Mouse (Mus musculus): Measurements from ENCODE around the gene Nhlh2. TPM values are rescaled to one million over a fixed set of nuclear protein-coding genes. Genes with fewer than 3 reads are reported as not detected.

Nhlh2 gene
- total RNA-seq (2017): not detected in 2 replicates

- no peak for ATAC-seq (replicated peaks in 1 of 2; ENCODE audit: insufficient read depth in 1 of 2, low FRiP score in 2 of 2, low TSS enrichment in 1 of 2, low read depth in 1 of 2, poor library complexity in 2 of 2, severe bottlenecking in 2 of 2)
Measured at GRCm38 (mm10) chr3:102009926-102010381, at the start of gene Nhlh2. Gene Nhlh2 (plus strand): TSS chr3:102010076.

- ATAC-seq (replicated peaks in 1 of 2; ENCODE audit: insufficient read depth in 1 of 2, low FRiP score in 2 of 2, low TSS enrichment in 1 of 2, low read depth in 1 of 2, poor library complexity in 2 of 2, severe bottlenecking in 2 of 2): no peak
Measured at GRCm38 (mm10) chr3:101961146-101961835, 48.6 kb upstream of the Nhlh2 start.

GRCm38 (mm10) chr3:101963501-101963900, 46.4 kb upstream of the Nhlh2 start:
- ATAC-seq (replicated peaks in 1 of 2; ENCODE audit: insufficient read depth in 1 of 2, low FRiP score in 2 of 2, low TSS enrichment in 1 of 2, low read depth in 1 of 2, poor library complexity in 2 of 2, severe bottlenecking in 2 of 2): no peak

DNA sequence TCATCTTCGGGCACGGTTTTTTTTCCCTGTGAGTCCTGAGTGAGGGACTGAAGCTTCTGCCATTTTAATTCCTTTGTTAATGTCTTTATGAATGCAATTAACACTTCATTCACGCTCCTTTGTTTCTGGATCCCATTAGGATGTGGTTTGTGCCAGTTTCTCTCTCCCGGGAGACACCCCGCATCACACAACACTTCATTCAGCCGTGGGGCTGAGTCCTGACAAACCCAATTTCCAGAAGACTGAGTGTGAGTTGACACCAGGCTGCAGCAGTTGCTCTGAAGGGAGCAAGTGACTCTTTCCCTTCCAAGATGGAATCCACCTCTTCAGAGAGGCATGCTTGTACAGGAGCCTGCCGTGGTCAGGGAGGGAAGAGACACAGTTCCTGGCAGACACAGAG, 45.5 kb upstream of the Nhlh2 start:
- ATAC-seq (replicated peaks in 1 of 2; ENCODE audit: insufficient read depth in 1 of 2, low FRiP score in 2 of 2, low TSS enrichment in 1 of 2, low read depth in 1 of 2, poor library complexity in 2 of 2, severe bottlenecking in 2 of 2): no peak

DNA sequence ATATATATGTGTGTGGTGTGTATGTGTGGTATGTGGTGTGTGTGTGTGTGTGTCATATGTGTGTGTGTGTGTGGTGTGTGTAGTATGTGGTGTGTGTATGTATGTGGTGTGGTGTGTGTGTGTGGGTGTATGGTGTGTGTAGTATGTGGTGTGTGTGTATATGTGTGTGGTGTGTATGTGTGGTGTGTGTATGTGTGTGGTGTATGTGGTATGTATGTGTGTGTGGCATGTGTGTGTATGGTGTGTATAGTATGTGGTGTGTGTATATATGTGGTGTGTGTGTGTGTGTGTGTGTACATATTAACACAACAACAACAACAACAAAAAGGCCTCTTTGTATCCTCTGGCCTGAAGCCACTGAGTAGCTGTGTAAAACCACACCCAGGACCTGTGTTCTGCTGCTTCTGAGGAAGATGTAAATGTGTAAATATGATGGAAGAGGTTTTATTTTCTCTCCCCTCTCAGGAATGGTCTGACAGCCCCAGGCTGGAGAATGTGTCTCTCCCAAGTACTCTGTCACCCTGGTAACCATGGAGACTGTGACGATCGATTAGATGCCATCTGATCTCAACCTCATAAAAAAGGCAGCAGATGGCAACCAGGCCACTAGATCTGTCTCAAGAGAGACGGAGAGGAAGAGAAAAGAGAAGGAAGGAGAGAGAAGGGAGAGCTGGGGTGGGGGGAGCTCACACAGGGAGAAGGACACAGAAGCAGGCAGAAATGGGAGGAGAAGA, 42.9 kb upstream of the Nhlh2 start:
- no peak for ATAC-seq (replicated peaks in 1 of 2; ENCODE audit: insufficient read depth in 1 of 2, low FRiP score in 2 of 2, low TSS enrichment in 1 of 2, low read depth in 1 of 2, poor library complexity in 2 of 2, severe bottlenecking in 2 of 2)

DNA sequence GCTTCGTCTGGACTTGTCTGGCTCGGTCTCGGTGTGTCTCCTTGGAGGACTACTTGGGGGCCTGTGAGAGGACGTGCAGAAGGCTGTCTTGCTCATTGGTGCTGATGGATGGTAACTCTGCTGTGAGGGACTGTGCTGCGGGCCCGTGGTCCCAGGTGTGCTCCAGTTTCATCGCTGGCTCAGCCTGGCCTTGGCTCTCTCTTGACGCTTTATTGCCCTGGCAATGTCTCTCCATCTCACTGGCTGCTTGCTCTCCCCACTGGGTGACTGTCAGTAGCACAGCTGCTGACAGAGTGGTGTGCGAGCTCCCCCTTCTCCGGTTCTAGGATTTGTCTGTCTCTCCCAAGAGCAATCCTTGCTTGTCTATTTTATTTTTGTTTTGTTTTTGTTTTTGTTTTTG, 34.5 kb upstream of the Nhlh2 start:
- no peak for ATAC-seq (replicated peaks in 1 of 2; ENCODE audit: insufficient read depth in 1 of 2, low FRiP score in 2 of 2, low TSS enrichment in 1 of 2, low read depth in 1 of 2, poor library complexity in 2 of 2, severe bottlenecking in 2 of 2)

DNA sequence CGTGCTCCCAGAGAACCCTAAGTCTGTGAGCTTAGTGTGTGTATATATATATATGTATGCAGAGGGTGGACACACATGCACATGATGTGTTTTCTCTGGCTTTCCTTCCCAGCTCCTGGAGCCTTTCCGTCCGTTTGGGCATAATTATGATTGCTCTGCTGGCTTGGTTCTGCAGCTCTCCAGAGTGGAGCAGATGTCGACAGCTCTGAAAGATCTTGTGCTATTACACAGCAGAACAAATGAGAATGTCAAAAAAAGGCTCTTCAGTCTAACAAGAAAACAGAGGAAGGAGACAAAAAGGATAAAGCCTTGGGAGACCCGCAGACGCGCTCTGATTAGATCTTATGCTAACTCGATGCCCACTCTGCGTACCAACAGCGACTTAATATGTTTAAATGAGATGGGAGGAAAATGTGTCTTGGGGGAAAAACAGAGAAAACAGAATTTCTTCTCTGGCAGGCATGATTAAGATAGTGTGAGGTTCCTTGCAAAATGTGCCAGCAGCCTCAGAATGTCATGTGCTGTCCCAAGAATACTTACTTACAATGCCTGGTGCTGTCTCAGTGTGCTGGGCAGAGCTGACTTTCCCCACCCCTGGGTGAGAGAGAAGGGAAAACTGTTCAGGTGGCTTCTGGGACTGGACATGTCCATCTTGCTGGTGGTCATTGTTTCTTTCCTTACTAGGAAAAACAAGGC, 31.4 kb upstream of the Nhlh2 start:
- ATAC-seq (replicated peaks in 1 of 2; ENCODE audit: insufficient read depth in 1 of 2, low FRiP score in 2 of 2, low TSS enrichment in 1 of 2, low read depth in 1 of 2, poor library complexity in 2 of 2, severe bottlenecking in 2 of 2): no peak

DNA sequence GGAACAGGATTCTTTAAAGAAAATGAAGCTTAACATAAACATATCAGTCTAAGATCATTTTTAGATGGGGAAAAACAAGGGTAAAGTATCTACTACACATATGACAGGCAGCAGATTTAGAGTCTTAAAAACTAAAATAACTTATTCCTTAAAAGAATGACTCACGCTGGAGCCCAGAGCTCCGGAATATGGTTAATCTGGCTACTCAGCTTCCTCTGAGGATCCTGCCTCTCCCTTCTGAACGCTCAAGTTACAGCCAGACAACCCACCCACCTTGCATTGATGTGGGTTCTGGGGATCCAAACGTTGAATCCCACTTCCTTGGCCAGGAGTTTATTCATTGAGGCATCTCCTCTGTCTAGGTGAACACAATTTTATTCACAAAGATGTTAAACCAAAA, 26.0 kb upstream of the Nhlh2 start:
- ATAC-seq (replicated peaks in 1 of 2; ENCODE audit: insufficient read depth in 1 of 2, low FRiP score in 2 of 2, low TSS enrichment in 1 of 2, low read depth in 1 of 2, poor library complexity in 2 of 2, severe bottlenecking in 2 of 2): no peak

DNA sequence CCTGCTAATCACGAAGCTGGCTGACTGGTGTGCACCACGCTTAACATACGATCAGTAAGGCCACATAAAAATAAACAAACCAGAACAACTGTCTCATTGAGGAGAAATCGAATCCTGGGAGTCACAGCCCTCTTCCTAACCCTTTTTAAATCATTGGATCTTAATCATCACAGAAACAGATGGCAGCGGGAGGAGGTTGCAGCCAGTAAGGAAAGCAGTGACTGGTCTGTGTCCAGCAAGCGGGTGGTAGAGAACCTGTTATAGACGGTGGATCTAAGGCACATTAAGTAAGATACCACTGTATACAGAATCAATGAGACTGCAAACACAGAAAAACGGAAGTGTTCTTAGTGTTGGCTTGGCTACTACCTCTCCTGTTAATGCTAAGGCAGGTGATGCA, 24.2 kb upstream of the Nhlh2 start:
- ATAC-seq (replicated peaks in 1 of 2; ENCODE audit: insufficient read depth in 1 of 2, low FRiP score in 2 of 2, low TSS enrichment in 1 of 2, low read depth in 1 of 2, poor library complexity in 2 of 2, severe bottlenecking in 2 of 2): no peak

- no peak for ATAC-seq (replicated peaks in 1 of 2; ENCODE audit: insufficient read depth in 1 of 2, low FRiP score in 2 of 2, low TSS enrichment in 1 of 2, low read depth in 1 of 2, poor library complexity in 2 of 2, severe bottlenecking in 2 of 2)
Measured at GRCm38 (mm10) chr3:101990136-101990535, 19.7 kb upstream of the Nhlh2 start.

DNA sequence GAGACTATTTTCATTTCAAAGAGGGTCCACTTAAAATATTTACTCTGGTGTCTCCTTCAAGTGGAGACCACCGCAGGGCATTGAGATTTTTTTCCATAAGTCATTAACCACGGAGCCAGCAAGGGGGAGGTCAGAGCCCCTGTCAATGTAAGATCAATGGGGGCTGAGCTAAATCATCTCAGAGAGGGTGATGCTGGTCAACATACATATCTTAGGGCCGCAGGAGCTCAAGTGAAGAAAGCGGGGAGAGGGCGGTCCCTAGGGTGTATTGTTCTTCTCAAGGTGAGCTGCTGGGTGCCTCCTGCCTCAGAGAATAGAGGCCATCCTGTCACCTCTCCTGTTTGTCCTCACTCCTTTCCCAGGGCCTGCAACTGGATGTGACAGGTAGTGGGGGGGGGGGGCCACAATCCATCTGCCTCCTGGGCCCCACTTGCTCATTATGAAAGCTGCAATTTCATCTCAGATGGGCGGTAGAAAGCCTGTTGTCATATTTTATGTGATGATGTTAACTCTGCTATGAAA, 18.8 kb upstream of the Nhlh2 start:
- ATAC-seq (replicated peaks in 1 of 2; ENCODE audit: insufficient read depth in 1 of 2, low FRiP score in 2 of 2, low TSS enrichment in 1 of 2, low read depth in 1 of 2, poor library complexity in 2 of 2, severe bottlenecking in 2 of 2): no peak

GRCm38 (mm10) chr3:101997851-101998250, 12.0 kb upstream of the Nhlh2 start:
- no peak for ATAC-seq (replicated peaks in 1 of 2; ENCODE audit: insufficient read depth in 1 of 2, low FRiP score in 2 of 2, low TSS enrichment in 1 of 2, low read depth in 1 of 2, poor library complexity in 2 of 2, severe bottlenecking in 2 of 2)

- ATAC-seq (replicated peaks in 1 of 2; ENCODE audit: insufficient read depth in 1 of 2, low FRiP score in 2 of 2, low TSS enrichment in 1 of 2, low read depth in 1 of 2, poor library complexity in 2 of 2, severe bottlenecking in 2 of 2): no peak
Measured at GRCm38 (mm10) chr3:102010681-102011317, 923 bp downstream of the Nhlh2 start.

DNA sequence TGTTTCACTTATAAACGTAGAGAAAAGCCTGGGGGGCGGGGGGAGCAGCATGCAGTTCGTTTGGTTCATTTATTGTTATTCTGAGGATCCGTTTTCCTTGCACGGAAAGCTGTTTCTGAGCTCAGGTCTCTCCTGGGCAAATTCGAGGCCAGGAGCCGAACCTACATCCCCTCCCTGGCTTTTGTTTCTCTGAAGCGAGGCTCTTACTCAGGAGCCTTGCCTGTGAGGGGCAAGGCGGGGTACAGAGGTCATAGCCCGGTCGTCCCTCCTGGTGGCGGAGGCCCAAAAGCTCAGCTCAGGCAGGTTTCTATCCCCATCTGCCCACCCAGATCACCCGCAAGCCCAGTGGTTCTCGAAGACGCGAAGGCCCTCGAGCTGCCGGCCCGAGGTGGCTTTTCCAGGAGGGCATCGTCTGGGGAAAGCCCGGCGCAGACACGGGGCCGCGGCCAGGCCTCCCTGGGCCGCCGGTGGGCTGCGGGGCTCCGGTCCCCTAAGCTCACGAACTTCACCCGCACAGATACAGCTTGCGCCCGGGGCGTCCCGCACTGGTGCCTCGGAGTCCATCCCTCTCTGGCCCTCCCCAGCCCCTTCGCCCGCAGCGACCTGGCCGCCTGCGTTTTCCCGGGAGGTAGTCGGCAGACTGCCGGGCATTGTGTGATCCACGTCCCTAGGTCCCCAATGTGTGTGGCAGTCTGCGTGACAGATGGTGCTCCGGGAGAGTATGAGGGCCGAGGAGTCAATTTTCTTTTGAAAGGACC, 1.6 kb downstream of the Nhlh2 start:
- ATAC-seq (replicated peaks in 1 of 2; ENCODE audit: insufficient read depth in 1 of 2, low FRiP score in 2 of 2, low TSS enrichment in 1 of 2, low read depth in 1 of 2, poor library complexity in 2 of 2, severe bottlenecking in 2 of 2): peak; percentile 19 to 30; a peak in 3 of 4 replicates

GRCm38 (mm10) chr3:102012076-102012610, 2.3 kb downstream of the Nhlh2 start:
- ATAC-seq (replicated peaks in 1 of 2; ENCODE audit: insufficient read depth in 1 of 2, low FRiP score in 2 of 2, low TSS enrichment in 1 of 2, low read depth in 1 of 2, poor library complexity in 2 of 2, severe bottlenecking in 2 of 2): no peak

- no peak for ATAC-seq (replicated peaks in 1 of 2; ENCODE audit: insufficient read depth in 1 of 2, low FRiP score in 2 of 2, low TSS enrichment in 1 of 2, low read depth in 1 of 2, poor library complexity in 2 of 2, severe bottlenecking in 2 of 2)
Measured at GRCm38 (mm10) chr3:102012611-102013211, 2.8 kb downstream of the Nhlh2 start.

All from hematopoietic stem cell, adult 5-6 weeks (primary cell).